Mouse (Mus musculus) liver, adult 2 months (tissue): ENCODE results near the gene Upk3b.

Experiments
- CTCF ChIP-seq: fragments of 200-500 bp; IDR thresholded peaks from 2 replicates; pipeline ENCODE4 v1.5.1; 2011; ENCODE audit warnings: low read depth, low read length, control low read depth
- POLR2A ChIP-seq: fragments of 200-500 bp; IDR thresholded peaks from 2 replicates; pipeline ENCODE4 v1.6.1; 2011; ENCODE audit warnings: low read length, control low read depth; ENCODE audit not compliant: insufficient read depth; ENCODE audit errors: extremely low read depth

DNA sequence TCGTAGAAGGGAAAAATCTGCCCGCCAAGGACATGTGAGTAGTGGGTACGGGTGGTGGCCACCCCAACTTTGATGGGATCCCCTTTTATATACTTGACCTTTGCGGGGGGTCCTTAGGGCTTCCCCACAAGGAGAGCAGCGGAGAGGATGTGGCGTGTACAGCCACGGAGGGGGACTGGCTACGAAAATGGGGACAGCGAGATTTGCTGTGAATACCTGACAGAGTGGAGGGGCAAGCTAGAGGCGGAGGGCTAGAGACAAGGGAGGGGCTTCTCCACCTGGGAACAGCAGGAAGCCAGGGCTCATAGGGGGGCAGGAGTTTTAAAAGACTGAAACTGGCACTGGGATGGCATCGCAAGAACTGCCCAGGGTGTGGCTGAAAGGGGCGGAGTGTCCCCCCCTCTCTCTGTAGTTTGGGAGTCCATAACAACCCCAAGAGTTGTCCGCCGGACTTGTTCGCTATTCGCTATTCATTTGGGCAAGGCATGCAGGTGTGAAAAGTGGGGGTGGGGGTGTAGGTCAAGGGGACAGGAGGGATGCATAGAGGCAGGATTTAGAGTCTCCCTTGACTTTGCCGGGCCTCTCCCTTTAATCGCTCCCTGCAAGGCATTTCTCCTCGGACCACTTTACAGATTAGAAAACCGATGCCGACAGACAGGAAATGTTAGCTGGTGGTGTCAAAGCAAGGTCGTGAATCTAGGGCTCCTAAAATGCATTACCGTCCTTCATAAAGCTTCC is 46.0 kb downstream of the Upk3b start:
- TF ChIP-seq POLR2A (no peak), CTCF (no peak)
